Mouse (Mus musculus): ENCODE results near the gene Crybb1. TPM values are rescaled to one million over a fixed set of nuclear protein-coding genes. Genes with fewer than 3 reads are reported as not detected.

The Crybb1 gene
- total RNA-seq, 1 experiment from 2014 or later = not detected

- no peak for ATAC-seq (replicated peaks; ENCODE audit: insufficient number of reproducible peaks, low FRiP score, low TSS enrichment, poor library complexity, severe bottlenecking)
These were observed 4.4 kb downstream of the Crybb1 start for GRCm38 (mm10) chr5:112259862-112260650.

GRCm38 (mm10) chr5:112260818-112261217 is 5.2 kb downstream of the Crybb1 start:
- no peak for ATAC-seq (replicated peaks; ENCODE audit: insufficient number of reproducible peaks, low FRiP score, low TSS enrichment, poor library complexity, severe bottlenecking)

GRCm38 (mm10) chr5:112264099-112264498 is 8.5 kb downstream of the Crybb1 start:
- no peak for ATAC-seq (replicated peaks; ENCODE audit: insufficient number of reproducible peaks, low FRiP score, low TSS enrichment, poor library complexity, severe bottlenecking)

GRCm38 (mm10) chr5:112265110-112265509 is 9.5 kb downstream of the Crybb1 start:
- ATAC-seq (replicated peaks; ENCODE audit: insufficient number of reproducible peaks, low FRiP score, low TSS enrichment, poor library complexity, severe bottlenecking) = no peak

GRCm38 (mm10) chr5:112265515-112265914 is 9.9 kb downstream of the Crybb1 start:
- peak; percentile 78 for ATAC-seq (replicated peaks; ENCODE audit: insufficient number of reproducible peaks, low FRiP score, low TSS enrichment, poor library complexity, severe bottlenecking)

GRCm38 (mm10) chr5:112266011-112266777 is 10.6 kb downstream of the Crybb1 start:
- ATAC-seq (replicated peaks; ENCODE audit: insufficient number of reproducible peaks, low FRiP score, low TSS enrichment, poor library complexity, severe bottlenecking) = peak; percentile 44

GRCm38 (mm10) chr5:112270764-112271541 is 15.3 kb downstream of the Crybb1 start:
- ATAC-seq (replicated peaks; ENCODE audit: insufficient number of reproducible peaks, low FRiP score, low TSS enrichment, poor library complexity, severe bottlenecking) = 0 out of 2 replicates have a peak, but pooled peaks have one; percentile 2

- no peak for ATAC-seq (replicated peaks; ENCODE audit: insufficient number of reproducible peaks, low FRiP score, low TSS enrichment, poor library complexity, severe bottlenecking)
These were observed 17.3 kb downstream of the Crybb1 start for GRCm38 (mm10) chr5:112272934-112273333.

- ATAC-seq (replicated peaks; ENCODE audit: insufficient number of reproducible peaks, low FRiP score, low TSS enrichment, poor library complexity, severe bottlenecking) = no peak
These were observed 18.3 kb downstream of the Crybb1 start for GRCm38 (mm10) chr5:112273746-112274463.

- ATAC-seq (replicated peaks; ENCODE audit: insufficient number of reproducible peaks, low FRiP score, low TSS enrichment, poor library complexity, severe bottlenecking) = no peak
These were observed 19.6 kb downstream of the Crybb1 start for GRCm38 (mm10) chr5:112275021-112275804.

GRCm38 (mm10) chr5:112276267-112276873 is 20.8 kb downstream of the Crybb1 start, which contains the start of gene Tpst2:
TSS of gene Tpst2 (plus strand) at chr5:112276691.
- peak; percentile 82 for ATAC-seq (replicated peaks; ENCODE audit: insufficient number of reproducible peaks, low FRiP score, low TSS enrichment, poor library complexity, severe bottlenecking)

GRCm38 (mm10) chr5:112276907-112277348 is 21.3 kb downstream of the Crybb1 start:
- no peak for ATAC-seq (replicated peaks; ENCODE audit: insufficient number of reproducible peaks, low FRiP score, low TSS enrichment, poor library complexity, severe bottlenecking)

GRCm38 (mm10) chr5:112277906-112278470 is 22.4 kb downstream of the Crybb1 start:
- no peak for ATAC-seq (replicated peaks; ENCODE audit: insufficient number of reproducible peaks, low FRiP score, low TSS enrichment, poor library complexity, severe bottlenecking)

- ATAC-seq (replicated peaks; ENCODE audit: insufficient number of reproducible peaks, low FRiP score, low TSS enrichment, poor library complexity, severe bottlenecking) = no peak
These were observed 23.8 kb downstream of the Crybb1 start for GRCm38 (mm10) chr5:112279181-112280021.

GRCm38 (mm10) chr5:112280151-112280550 is 24.5 kb downstream of the Crybb1 start:
- peak; percentile 41 for ATAC-seq (replicated peaks; ENCODE audit: insufficient number of reproducible peaks, low FRiP score, low TSS enrichment, poor library complexity, severe bottlenecking)

Measured in monocyte, adult 5-6 weeks (primary cell).